In genomic region chr3:38280105-38280504, GRCm38 (mm10) we compare ENCODE assay signal across 20 mouse cellular contexts.
DNase-seq lines count a peak whose midpoint lies in the region; ATAC-seq and TF ChIP-seq lines count a peak whose summit lies in the region.
"Had no signal": no experiment of that assay in that cellular context is flagged by ENCODE, and none has a peak within 500 bp of the region (broad histone marks: within the 10 kb centered on the region; RNA-seq: fewer than 3 reads in every experiment).

No protein-coding gene starts in this region.

- H3K79me2 ChIP-seq in heart, adult 2 months (replicated peaks; ENCODE audit: control insufficient read depth, insufficient read depth, low read length) = no peaks in the 10 kb centered on the region

- peaks cover 27% of the 10 kb centered on the region for H3K4me1 ChIP-seq in heart, embryonic 11.5 days (ENCODE audit: control insufficient read depth, insufficient read depth, low read length)
- H3K4me1 ChIP-seq in heart, adult 2 months (ENCODE audit: control insufficient read depth, insufficient read depth, low read length) = peaks cover 19% of the 10 kb centered on the region
- H3K4me1 ChIP-seq in intestine, embryonic 16.5 days (ENCODE audit: control insufficient read depth, insufficient read depth, low read length) = peaks cover 5% of the 10 kb centered on the region; the same call in 1 of the 2 replicates
- H3K4me1 ChIP-seq: forebrain, embryonic 15.5 days; neural tube, embryonic 15.5 days had no signal

- no peaks in the 10 kb centered on the region for H3K9me3 ChIP-seq in heart, embryonic 11.5 days (replicated peaks; ENCODE audit: control insufficient read depth, low read length)
- no peaks in the 10 kb centered on the region for H3K9me3 ChIP-seq in intestine, embryonic 16.5 days (ENCODE audit: control insufficient read depth, low read length)
- H3K9me3 ChIP-seq: forebrain, embryonic 15.5 days; limb, embryonic 15.5 days; neural tube, embryonic 15.5 days had no signal

- 0 out of 2 replicates have a peak overlapping the region, but pooled peaks have one; percentile 3 for H3K27ac ChIP-seq in heart, embryonic 11.5 days (ENCODE audit: low read depth, low read length)
- no peak overlapping the region for H3K27ac ChIP-seq in heart, adult 2 months
- H3K27ac ChIP-seq in intestine, embryonic 16.5 days (ENCODE audit: low read length) = no peak overlapping the region
- H3K27ac ChIP-seq: forebrain, embryonic 15.5 days; hindbrain, postnatal 0 days; left cerebral cortex, adult 2 months; limb, embryonic 15.5 days; neural tube, embryonic 15.5 days had no signal

- no peak for DNase-seq in heart, adult 2 months
- peak; percentile 85 for DNase-seq in CD4-positive, CD25-positive, alpha-beta regulatory T cell, adult 2 months (ENCODE audit: low read depth, low spot score)
- peak; percentile 78 for DNase-seq in thymus, postnatal 14 days
- DNase-seq in yolk sac, embryonic 10.5 days (ENCODE audit: low spot score) = no peak
- DNase-seq in spleen, adult 12 weeks (ENCODE audit: low spot score) = no peak
- DNase-seq: adrenal gland, postnatal 14 days; cerebellum, adult 8-10 months; heart, adult 11 months; heart, postnatal 14 days; lung, adult 18-20 months; retina, postnatal 1 day had no signal

- H3K36me3 ChIP-seq in heart, embryonic 11.5 days (ENCODE audit: control insufficient read depth, insufficient read depth, low read length) = no peaks in the 10 kb centered on the region
- peaks cover 5% of the 10 kb centered on the region for H3K36me3 ChIP-seq in heart, adult 2 months (ENCODE audit: control insufficient read depth, insufficient read depth, low read length)
- no peaks in the 10 kb centered on the region for H3K36me3 ChIP-seq in intestine, embryonic 16.5 days (ENCODE audit: control insufficient read depth, insufficient read depth, low read length)
- H3K36me3 ChIP-seq: forebrain, embryonic 15.5 days; limb, embryonic 15.5 days; neural tube, embryonic 15.5 days had no signal

- intact Hi-C loops in heart, adult 2 months (cut with DNase I) = loop anchor here (5.0 kb wide), 1 partner anchor 82 kb away; no protein-coding TSS in a partner anchor

- no peak overlapping the region for H3K9ac ChIP-seq in heart, embryonic 11.5 days (ENCODE audit: low read depth, low read length)
- H3K9ac ChIP-seq in heart, adult 2 months (ENCODE audit: low read depth, low read length) = no peak overlapping the region
- no peak overlapping the region for H3K9ac ChIP-seq in intestine, embryonic 16.5 days (ENCODE audit: low read depth, low read length)
- H3K9ac ChIP-seq: forebrain, embryonic 15.5 days; limb, embryonic 15.5 days; neural tube, embryonic 15.5 days had no signal

- no peak overlapping the region for H3K4me3 ChIP-seq in heart, embryonic 11.5 days (ENCODE audit: low read depth, low read length)
- H3K4me3 ChIP-seq in heart, adult 2 months = no peak overlapping the region
- no peak overlapping the region for H3K4me3 ChIP-seq in intestine, embryonic 16.5 days (ENCODE audit: low read length)
- H3K4me3 ChIP-seq: erythroblast, embryonic 14.5 days; forebrain, embryonic 15.5 days; left cerebral cortex, adult 2 months; limb, embryonic 15.5 days; neural tube, embryonic 15.5 days had no signal

- TF ChIP-seq CTCF in heart, adult 2 months (IDR thresholded peaks at IDR 0.05) = no peak

- no peaks in the 10 kb centered on the region for H3K27me3 ChIP-seq in heart, embryonic 11.5 days (ENCODE audit: control insufficient read depth, insufficient read depth, low read length)
- H3K27me3 ChIP-seq in heart, adult 2 months (ENCODE audit: control insufficient read depth, insufficient read depth, low read length) = no peaks in the 10 kb centered on the region
- no peaks in the 10 kb centered on the region for H3K27me3 ChIP-seq in intestine, embryonic 16.5 days (replicated peaks; ENCODE audit: control insufficient read depth, insufficient read depth, low read length)
- H3K27me3 ChIP-seq: forebrain, embryonic 15.5 days; limb, embryonic 15.5 days; neural tube, embryonic 15.5 days had no signal

- H3K4me2 ChIP-seq in heart, embryonic 11.5 days = no peak overlapping the region
- no peak overlapping the region for H3K4me2 ChIP-seq in intestine, embryonic 16.5 days (ENCODE audit: low read depth, low read length)
- H3K4me2 ChIP-seq: forebrain, embryonic 15.5 days; limb, embryonic 15.5 days; neural tube, embryonic 15.5 days had no signal

- WGBS in heart, embryonic 11.5 days (ENCODE audit: insufficient replicate concordance) = 76% methylated on average over 3 of the region's 3 CpGs
- 96% methylated on average over 3 of the region's 3 CpGs for WGBS in heart, adult 2 months
- WGBS in intestine, embryonic 16.5 days = 81% methylated on average over 3 of the region's 3 CpGs

- no peak for ATAC-seq in heart, embryonic 11.5 days (replicated peaks; ENCODE audit: insufficient number of reproducible peaks, low FRiP score, low TSS enrichment)
- peak; percentile 66 for ATAC-seq in megakaryocyte, adult 5-6 weeks (ENCODE audit: poor library complexity, severe bottlenecking)
- ATAC-seq in intestine, embryonic 16.5 days = no peak
- ATAC-seq: forebrain, embryonic 15.5 days; hindbrain, postnatal 0 days had no signal

- no peak for TF ChIP-seq POLR2A in heart, adult 2 months (IDR thresholded peaks at IDR 0.05; ENCODE audit: insufficient read depth, low read depth, low read length)

- TF ChIP-seq EP300 in heart, adult 2 months (IDR thresholded peaks at IDR 0.05; ENCODE audit: insufficient read depth, low read depth, low read length) = no peak

Comparison
In these comparisons a context has a peak if more than half of its experiments do, and no peak if none do; other contexts are left out.
1. DNase-seq: peak in CD4-positive, CD25-positive, alpha-beta regulatory T cell, adult 2 months (single experiment) and thymus, postnatal 14 days (single experiment); none in heart, adult 2 months (0 of 2), yolk sac, embryonic 10.5 days (single experiment) and spleen, adult 12 weeks (single experiment).